Mouse (Mus musculus) bone marrow macrophage, adult 2 months (primary cell): ENCODE results near the gene Ovgp1. TPM values are rescaled to one million over a fixed set of nuclear protein-coding genes. Genes with fewer than 3 reads are reported as not detected.
"Not testable (repeated sequence)": the region's sequence is repeated elsewhere in the genome, so short reads cannot be mapped to it uniquely, and the experiment has no call there.

ENCODE experiments used
- H3K27ac ChIP-seq: 2 replicates; pipeline ENCODE4 v1.5.1; 2012; ENCODE audit warnings: low read depth, low read length; ENCODE audit not compliant: insufficient read depth
- H3K4me1 ChIP-seq: 2 replicates; pipeline ENCODE4 v1.6.1; 2012; ENCODE audit warnings: low read length; ENCODE audit not compliant: control insufficient read depth, insufficient read depth
- H3K4me3 ChIP-seq: 2 replicates; pipeline ENCODE4 v1.5.1; 2012; ENCODE audit warnings: mild to moderate bottlenecking, low read length, moderate library complexity; ENCODE audit not compliant: insufficient read depth
- CTCF ChIP-seq: IDR thresholded peaks from 2 replicates; pipeline ENCODE4 v1.5.1; 2012; ENCODE audit warnings: low read depth, mild to moderate bottlenecking, low read length, moderate library complexity
- POLR2A ChIP-seq: IDR thresholded peaks from 2 replicates; pipeline ENCODE4 v1.6.1; 2012; ENCODE audit warnings: mild to moderate bottlenecking, low read depth, low read length, borderline replicate concordance
- polyA plus RNA-seq: library from polyadenylated mRNA; stranded (reverse); fragments of >200 nt; gene quantifications from 2 replicates; pipeline ENCODE4 v1.2.4, GENCODE M21; 2012; ENCODE audit not compliant: missing spikeins, insufficient read depth, insufficient read length

Ovgp1 gene
- polyA plus RNA-seq, 1 experiment = 1.8 TPM

DNA sequence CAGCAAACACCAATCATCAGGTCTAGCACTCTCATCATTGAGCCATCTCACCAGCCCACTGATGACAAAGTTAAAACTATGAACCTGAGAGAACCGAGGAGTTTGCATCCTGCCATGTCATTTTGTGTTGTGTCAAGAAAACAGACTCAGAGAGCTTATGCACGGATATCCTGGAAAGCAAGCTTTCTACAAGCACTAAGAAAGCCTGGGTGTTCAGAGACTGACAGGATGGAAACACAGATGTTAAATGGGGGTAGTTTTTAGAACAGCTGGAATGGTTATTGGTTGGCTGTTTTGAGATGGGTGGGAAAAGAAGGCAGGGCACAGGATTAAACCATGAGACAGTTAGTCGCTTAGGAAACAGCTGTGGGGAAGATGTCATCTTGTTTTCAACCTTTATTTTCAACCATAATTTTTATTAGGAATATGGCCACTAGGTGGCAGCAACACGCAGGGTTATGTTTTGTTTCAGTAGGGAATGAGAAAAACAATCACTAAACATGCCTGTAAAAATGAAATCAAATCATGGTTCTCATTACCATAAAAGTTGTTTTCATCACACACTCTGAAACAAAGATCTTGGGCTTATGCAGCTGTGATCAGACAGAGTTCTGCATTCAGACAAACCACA lies 18.3 kb downstream of the Ovgp1 start:
- Histone ChIP-seq H3K4me3 (no peak overlapping the region), H3K4me1 (no peaks in the 10 kb centered on the region), H3K27ac (no peak overlapping the region)
- TF ChIP-seq CTCF = no peak

DNA sequence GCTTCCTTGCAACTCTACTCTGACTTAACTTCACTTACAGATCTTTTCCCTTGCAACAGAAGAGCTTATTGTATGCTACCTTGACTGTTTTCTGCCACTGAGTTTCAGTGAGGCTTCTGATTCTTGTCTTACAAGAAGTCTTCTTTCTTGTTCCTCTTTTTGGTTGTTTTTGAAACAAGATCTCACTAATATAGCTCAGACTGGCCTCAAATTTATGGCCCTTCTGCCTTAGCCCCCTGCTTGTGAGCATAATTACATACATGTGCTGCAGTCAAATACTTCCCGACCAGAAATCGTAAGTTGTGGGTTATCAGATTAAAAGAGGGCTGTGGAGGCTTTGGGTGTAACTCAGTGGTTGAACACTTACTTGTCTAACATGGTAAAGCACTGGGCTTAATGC lies 21.2 kb downstream of the Ovgp1 start:
- TF ChIP-seq POLR2A (no peak), CTCF (no peak)
- Histone ChIP-seq H3K4me1 (no peaks in the 10 kb centered on the region), H3K27ac (no peak overlapping the region), H3K4me3 (no peak overlapping the region)

DNA sequence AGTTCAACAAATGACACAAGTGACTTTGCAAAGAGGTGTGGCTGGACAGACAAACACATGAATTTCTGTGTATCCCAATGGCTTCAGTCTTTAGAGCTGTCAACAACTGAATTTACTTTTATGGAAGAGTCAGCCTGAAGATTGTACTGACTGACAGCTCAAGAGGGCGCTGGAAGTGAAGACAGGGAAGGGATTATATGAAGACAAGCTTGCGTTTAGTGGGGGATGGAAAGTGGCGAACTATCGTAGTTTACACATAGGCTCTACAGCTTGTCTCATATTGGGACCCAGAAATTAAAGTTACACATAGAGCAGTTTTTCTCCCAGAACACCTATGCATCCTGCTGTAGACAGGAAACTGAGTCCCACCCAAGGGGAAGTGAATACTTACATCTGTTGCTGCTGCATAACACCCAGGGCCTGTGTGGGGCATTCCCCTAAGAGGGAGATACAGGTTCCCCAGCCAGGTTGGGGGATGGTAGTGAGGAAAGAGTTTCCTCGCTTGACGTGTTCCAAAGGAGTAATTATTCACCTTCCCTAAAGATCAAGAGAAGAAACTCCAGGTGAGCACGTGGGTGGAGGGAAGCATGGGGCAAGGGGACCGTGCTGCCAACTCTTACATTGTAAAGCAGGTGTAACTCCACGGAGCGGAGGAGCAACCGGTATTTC lies 27.3 kb downstream of the Ovgp1 start:
- H3K27ac ChIP-seq = no peak overlapping the region
- TF ChIP-seq POLR2A (no peak), CTCF (no peak)
- no peak overlapping the region for H3K4me3 ChIP-seq

DNA sequence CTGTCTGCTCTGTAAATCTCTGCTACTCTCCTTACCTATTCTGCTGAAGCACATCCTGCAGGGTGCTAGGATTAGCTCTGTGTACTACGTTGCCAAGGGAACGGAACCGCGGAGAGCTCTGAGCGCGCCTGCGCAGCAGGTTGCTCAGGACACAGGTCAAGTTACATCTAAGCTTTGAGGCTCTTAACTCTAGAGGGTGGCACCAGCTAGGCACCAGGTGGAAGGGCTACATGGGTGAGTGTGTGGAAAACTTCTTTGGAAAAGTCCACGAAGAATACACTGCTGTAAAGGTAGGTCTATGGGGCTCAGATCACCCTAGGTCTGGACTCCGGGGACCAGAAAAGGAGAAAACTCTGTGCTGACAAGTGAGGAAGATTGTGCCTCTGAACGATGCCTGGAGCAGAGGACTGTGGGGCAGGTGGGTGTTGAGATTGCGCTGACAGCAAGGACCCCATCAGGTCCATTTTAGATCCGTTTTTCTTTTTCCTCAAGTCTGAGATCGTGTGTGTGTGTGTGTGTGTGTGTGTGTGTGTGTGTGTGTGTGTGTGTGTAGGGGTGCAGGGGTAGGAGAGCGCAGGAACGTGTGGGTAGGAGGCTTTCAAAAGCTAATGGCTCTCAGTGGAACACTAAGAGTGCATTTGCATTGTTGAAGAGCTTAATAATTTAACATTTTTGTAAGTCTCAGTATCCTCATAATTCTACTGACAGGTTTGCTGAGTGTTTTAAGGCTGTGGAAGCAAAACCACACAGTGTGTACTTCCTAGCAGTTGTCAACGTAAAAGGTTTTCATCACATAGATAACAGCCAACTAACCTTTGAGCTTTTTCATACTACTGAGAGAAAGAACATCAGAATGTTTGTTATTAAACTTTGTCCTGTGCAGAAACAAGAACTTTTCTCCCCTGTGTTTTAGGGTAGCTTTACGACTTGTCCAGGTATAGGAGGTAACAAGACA lies 28.2 kb downstream of the Ovgp1 start:
- no peaks in the 10 kb centered on the region for H3K4me1 ChIP-seq
- TF ChIP-seq CTCF (no peak), POLR2A (no peak)
- no peak overlapping the region for H3K4me3 ChIP-seq
- H3K27ac ChIP-seq = no peak overlapping the region

More for the DNA sequence above, 27.3 kb downstream of the Ovgp1 start:
- no peaks in the 10 kb centered on the region for H3K4me1 ChIP-seq

DNA sequence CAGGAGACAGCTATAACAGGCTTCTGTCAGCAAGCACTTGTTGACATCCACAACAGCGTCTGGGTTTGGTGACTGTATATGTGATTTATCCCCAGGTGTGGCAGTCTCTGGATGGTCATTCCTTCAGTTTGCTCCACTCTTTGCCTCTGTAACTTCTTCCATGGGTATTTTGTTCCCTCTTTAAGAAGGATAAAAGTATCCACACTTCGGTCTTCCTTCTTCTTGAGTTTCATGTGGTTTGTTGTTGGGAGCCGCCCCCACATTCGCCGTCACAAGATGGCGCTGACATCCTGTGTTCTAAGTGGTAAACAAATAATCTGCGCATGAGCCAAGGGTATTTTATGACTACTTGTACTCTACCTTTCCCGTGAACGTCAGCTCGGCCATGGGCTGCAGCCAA lies 29.8 kb downstream of the Ovgp1 start:
- H3K4me1 ChIP-seq, H3K27ac ChIP-seq, H3K4me3 ChIP-seq: not testable (repeated sequence)

DNA sequence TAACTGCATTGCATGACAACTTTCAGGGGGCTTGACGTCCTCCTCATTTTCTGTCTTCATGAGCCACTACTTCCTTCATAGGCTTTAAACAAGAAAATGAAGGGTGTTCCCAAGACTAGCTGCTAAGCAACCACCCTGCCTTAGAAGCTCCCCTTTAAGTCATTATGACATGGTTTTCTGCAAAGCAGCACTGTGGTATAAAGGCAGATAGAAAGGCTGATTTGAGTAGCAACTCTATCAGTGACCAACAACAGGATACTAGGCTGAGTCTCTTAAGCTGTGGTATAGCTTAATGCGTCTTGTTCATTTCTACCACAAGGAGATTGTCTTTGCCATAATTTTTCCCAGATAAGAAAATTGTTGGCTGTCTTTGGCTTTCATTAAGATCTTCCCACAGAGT lies 41.0 kb downstream of the Ovgp1 start, which contains the start of gene Pifo:
Gene Pifo, minus strand, starts transcription at position 101 of the 400 bp plus-strand sequence.
- Histone ChIP-seq H3K27ac (no peak within 1 kb of the TSS), H3K4me1 (no peaks in the 10 kb centered on the region), H3K4me3 (no peak within 1 kb of the TSS)
- no peak for TF ChIP-seq POLR2A
- TF ChIP-seq CTCF = no peak

DNA sequence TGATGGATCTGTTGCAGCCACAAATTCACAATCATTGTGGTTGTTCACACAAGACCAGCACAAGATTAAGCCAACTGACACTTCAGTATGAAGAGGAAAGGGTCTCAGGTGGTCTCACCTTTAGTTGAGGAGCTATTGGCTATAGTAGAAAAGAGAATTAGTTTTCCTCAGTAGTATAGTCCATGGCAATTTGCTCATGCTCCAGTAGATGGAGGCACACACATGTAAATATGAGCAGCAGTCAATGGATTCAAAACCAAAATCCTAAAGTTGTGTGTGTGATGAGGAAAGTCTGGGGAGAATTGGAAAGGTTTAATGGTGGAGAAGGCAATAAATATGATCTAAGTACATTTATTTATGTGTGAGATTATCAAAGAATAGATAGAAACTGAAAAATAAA lies 48.3 kb downstream of the Ovgp1 start:
- Histone ChIP-seq H3K4me1 (no peaks in the 10 kb centered on the region), H3K4me3 (no peak overlapping the region), H3K27ac (no peak overlapping the region)
- no peak for TF ChIP-seq CTCF
- TF ChIP-seq POLR2A = no peak

DNA sequence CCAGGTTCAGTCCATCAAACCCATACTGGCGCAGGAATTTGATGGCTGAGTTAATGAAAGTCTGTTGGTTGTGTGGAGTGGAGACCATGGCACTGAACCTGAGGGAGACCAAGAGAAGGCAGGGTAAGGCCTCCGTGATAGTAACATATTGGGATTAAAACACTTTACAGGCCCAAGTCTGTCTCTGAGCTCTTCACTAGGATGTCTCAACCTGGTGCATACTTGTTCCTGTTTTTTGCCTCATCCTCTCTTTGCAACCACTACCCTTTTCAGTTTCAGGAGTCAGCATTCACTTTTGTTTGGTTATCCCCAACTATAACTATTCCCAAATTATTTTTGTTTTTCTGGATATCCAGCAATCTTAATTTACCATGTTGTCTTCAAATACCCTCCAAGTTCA lies 50.6 kb downstream of the Ovgp1 start:
- no peak for TF ChIP-seq POLR2A
- TF ChIP-seq CTCF = no peak
- Histone ChIP-seq H3K4me1 (no peaks in the 10 kb centered on the region), H3K4me3 (no peak overlapping the region), H3K27ac (no peak overlapping the region)

DNA sequence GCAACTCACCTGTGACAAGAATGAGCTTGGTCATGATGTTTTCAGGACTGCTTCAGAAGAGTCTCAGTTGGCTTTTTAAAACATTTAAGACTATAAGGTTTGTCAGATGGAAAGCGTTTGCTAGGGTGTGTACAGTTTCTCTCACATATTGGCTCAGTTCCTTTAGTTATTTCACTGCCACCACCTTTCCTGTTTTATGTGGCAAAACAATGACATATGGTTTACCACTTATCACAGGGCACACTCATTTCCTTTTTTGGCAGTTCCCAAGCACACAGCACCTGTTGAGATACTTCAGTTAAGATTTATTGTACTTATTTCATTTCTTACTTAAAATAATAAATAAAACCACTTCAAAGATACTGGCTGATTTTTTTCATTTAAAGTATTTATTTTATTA lies 59.3 kb downstream of the Ovgp1 start, which contains the start of gene Chil5:
Gene Chil5, minus strand, starts transcription at position 34 of the 400 bp plus-strand sequence.
- TF ChIP-seq POLR2A (no peak), CTCF (no peak)
- H3K4me3 ChIP-seq = no peak within 1 kb of the TSS
- no peak within 1 kb of the TSS for H3K27ac ChIP-seq
- no peaks in the 10 kb centered on the region for H3K4me1 ChIP-seq

Other genes starting within 250 kb of the Ovgp1 start
- gene Rap1a, start 172.4 kb upstream of the Ovgp1 start, polyA plus RNA-seq = 257 and 269 TPM in 2 replicates
- 2.6 and 2.7 TPM in 2 replicates for gene Adora3, start 102.9 kb upstream of the Ovgp1 start, polyA plus RNA-seq
- gene Tmigd3, start 102.8 kb upstream of the Ovgp1 start, polyA plus RNA-seq = 1.1 TPM in 1 of 2 replicates, not detected in the other
- gene I830077J02Rik, start 41.0 kb upstream of the Ovgp1 start, polyA plus RNA-seq = 16.9 and 17.2 TPM in 2 replicates
- gene Wdr77, start 14.3 kb upstream of the Ovgp1 start, polyA plus RNA-seq = 11.7 and 16.3 TPM in 2 replicates
- 323 and 358 TPM in 2 replicates for gene Atp5f1, start 13.6 kb upstream of the Ovgp1 start, polyA plus RNA-seq
- gene Pifo, start 40.9 kb downstream of the Ovgp1 start, polyA plus RNA-seq = not detected in 2 replicates
- gene Chil5, start 59.1 kb downstream of the Ovgp1 start, polyA plus RNA-seq = not detected in 2 replicates
- not detected in 2 replicates for gene Chia1, start 139.5 kb downstream of the Ovgp1 start, polyA plus RNA-seq
- gene Chil3, start 193.9 kb downstream of the Ovgp1 start, polyA plus RNA-seq = 2.8 and 2.9 TPM in 2 replicates
- not detected in 2 replicates for gene Chil4, start 245.8 kb downstream of the Ovgp1 start, polyA plus RNA-seq